Mouse (Mus musculus) right cerebral cortex, postnatal 14 days (tissue): ENCODE results near the gene Olfr331.
A peak's percentile ranks its signal among the peaks of the same experiment; 100 is the strongest.
"Not testable (repeated sequence)": the region's sequence is repeated elsewhere in the genome, so short reads cannot be mapped to it uniquely, and the experiment has no call there.

Source experiments
- DNase-seq: peaks from one replicate; pipeline ENCODE4 v3.0.0; 2022

Gene Olfr331

DNA sequence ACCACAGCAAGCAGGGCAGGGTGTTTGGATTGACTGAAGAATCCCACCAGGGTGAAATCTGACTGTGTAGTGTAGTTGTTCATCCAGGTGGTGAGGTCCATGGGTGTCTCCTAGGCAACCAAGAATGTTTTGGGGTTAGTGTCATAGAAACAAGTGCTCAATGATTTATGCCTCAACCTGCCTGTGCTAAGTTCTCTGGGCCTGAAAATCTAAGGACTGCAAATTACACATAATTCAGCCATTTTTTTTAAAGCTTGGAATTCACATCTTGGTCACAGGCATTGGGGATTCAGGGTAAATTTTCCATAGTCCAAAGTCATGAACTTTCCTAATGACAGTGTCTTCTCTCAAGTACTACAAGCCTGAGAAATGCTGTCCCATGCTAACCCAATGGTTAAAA, at the start of gene Olfr331:
Gene Olfr331, minus strand, starts transcription at position 101 of the 400 bp plus-strand sequence.
- DNase-seq, result not testable (repeated sequence)

GRCm38 (mm10) chr11:58546322-58546721, 44.0 kb upstream of the Olfr331 start, which contains the start of gene Olfr329-ps:
Gene Olfr329-ps, minus strand, starts transcription at chr11:58546422.
- DNase-seq, result no peak

DNA sequence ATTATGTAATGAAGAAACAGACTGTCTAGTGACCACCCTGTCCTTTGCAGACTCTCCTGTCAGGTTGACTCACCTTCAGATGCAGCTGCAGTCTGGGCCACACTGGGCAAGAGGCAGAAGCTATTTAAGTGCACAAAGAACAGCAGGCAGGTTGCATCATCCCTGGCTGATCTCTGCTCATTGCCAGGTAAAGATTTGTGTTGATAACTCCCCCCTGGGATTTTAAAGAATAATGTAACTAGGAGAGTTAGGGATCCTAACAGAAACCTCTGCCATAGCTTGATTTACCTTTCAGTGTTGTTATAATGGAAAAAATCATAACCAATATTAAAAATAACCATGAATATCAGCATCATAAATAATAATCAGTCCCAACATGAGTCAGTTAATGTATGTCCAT, 32.4 kb upstream of the Olfr331 start, which contains the start of gene Olfr330:
Gene Olfr330, minus strand, starts transcription at position 101 of the 400 bp plus-strand sequence.
- not testable (repeated sequence) for DNase-seq

DNA sequence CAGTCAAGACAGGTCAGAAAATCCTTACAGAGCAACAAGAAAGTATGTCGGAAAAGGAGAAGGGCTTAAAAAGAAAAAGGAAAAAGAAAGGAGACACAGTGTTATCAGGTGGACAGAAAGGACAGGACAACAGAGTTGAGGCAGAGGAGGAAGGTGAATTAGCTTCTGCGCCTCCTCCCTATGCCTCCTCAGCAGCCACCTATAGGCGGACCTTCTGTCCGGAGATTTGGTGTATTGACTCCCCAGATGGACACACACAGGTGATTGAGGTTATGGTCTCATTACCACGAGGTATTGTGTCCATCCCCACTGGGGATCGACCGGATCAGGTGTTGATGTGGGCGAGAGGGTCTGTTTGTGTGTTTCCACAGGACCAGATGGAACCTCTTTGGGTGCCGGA, 17.4 kb upstream of the Olfr331 start:
- not testable (repeated sequence) for DNase-seq

DNA sequence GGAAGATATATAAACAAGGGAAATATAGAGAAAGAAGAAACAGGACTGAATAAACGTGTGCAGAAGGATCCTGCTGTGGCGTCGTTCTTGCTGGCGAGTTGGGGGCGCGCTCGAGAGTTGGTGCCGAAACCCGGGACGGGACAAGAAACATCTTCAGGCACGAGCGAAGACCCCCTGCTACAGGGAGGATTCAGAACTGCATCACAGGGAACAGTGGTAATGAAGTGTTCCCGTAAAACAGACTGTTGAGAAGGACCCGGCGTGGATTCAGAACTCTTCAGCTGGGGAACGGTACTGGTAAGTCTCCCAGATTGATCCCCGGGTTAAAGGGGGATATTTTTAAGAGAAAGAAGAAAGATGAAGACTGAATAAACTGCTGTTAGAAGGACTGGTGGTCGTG, 16.5 kb upstream of the Olfr331 start:
- peak; percentile 69 for DNase-seq

- DNase-seq, result not testable (repeated sequence)
Measured at GRCm38 (mm10) chr11:58509058-58509457, 6.7 kb upstream of the Olfr331 start.

DNA sequence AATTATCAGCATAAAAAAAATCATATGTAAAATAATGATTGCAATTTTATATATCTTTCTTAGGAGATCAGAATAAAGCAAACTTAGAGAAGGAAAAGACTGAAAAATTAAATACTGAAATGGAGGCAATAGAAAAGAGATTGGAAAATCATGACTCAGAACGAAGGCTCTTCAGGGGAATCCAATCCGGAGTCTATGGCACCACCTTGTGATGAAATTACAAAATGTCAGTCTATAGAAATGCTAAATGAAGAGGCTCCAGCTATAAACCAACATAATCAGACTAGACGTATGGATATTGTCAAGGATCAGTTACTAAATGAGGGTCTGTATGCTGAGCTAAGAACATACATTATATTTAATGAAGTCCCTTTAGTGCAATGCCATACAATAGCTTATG, 3.1 kb downstream of the Olfr331 start:
- no peak for DNase-seq

DNA sequence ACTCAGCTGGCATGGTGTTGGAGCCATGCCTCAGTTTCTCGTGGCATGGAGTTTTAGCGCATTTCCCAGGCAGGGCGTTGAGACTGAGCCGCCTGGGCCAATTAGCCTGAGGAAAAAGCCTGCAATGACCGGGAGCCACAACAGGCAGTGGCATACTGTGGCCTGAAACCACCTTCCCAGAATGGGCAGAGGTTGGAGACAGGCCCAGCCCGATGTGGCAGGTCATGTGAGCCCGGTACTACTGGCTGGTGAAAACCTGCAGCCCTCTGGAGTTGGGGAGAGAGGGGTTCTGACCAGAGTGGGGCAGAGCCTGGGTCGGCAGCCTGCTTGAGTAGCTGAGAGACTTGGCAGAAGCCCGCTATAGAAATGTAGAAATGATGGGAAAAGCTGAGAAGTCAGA, 3.6 kb downstream of the Olfr331 start:
- DNase-seq, result no peak

DNA sequence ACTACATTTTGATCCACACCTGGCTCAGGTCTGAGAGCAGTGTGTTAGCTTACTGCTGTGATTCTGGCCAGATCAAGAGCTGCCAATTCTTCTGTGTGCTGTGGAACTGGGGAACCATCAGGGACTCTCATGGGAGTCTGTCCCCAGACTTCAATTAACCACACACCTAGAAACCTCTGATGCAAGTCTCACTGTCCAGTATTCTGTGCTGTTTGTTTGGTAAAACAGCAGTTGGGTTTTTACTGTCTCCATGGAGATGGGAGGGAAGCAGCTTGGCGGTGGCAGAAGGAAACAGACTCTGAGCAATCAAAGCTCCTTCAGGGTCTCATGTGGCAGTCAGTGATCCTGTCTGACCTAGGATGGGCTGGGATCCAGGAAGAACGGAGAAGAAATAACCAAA, 9.9 kb downstream of the Olfr331 start, which contains the start of gene Olfr332:
Gene Olfr332, minus strand, starts transcription at position 101 of the 400 bp plus-strand sequence.
- no peak for DNase-seq

DNA sequence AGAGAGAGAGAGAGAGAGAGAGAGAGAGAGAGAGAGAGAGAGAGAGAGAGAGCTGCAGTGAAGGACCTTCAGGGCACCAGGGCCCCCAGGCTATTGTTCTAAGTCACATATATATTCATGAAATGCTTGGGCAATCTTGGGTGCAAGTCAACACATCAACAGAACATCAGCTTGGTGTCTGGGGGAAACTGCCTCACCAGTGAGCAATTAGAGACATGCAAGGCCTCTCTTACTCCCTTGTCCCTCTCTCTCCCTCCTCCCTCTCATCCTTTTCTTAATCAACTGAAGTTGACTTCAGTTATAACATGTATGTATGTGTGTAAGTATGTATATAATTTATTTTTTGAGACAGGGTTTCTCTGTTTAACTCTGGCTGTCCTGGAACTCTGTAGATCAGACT, 40.2 kb downstream of the Olfr331 start, which contains the start of gene Olfr30:
Gene Olfr30, minus strand, starts transcription at position 101 of the 400 bp plus-strand sequence.
- DNase-seq, result no peak

GRCm38 (mm10) chr11:58453592-58453991, 48.8 kb downstream of the Olfr331 start:
- DNase-seq, result no peak

DNA sequence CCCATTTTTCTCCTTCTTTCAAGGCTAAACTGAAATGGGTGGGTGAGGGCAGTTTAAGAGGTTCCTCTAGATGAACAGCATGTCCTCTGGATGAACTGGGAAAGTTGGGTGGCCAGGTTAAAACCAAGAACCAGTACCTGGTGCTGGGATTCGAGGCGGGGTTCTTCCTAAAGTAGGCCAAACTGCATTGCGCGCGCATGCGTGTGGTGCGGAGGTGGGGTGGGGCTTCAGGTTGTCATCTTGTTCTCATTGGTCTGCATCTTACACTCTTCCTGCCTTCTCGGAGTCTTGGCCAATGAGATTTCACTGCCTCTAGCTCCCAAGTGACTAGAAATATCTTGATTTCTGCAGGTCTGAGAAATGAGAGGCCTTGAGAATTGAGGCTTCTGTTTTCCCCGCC, 49.6 kb downstream of the Olfr331 start, which contains the start of gene Lypd9:
Gene Lypd9, minus strand, starts transcription at position 165 of the 400 bp plus-strand sequence.
- no peak for DNase-seq
